Mouse (Mus musculus): ENCODE data around the gene Washc3.

- no peak for TF ChIP-seq CTCF (IDR thresholded peaks at IDR 0.05; ENCODE audit: low read depth)
- TF ChIP-seq EP300 (IDR thresholded peaks at IDR 0.05; ENCODE audit: low read depth) = no peak
These were observed 33.3 kb upstream of the Washc3 start for GRCm38 (mm10) chr10:88167438-88168077.

All from heart, postnatal 0 days (tissue).